In genomic region chr2:181219538-181220216, GRCm38 (mm10) we compare ENCODE assay signal across 8 mouse cellular contexts. TPM values are rescaled to one million over a fixed set of nuclear protein-coding genes. Genes with fewer than 3 reads are reported as not detected.
DNase-seq lines count a peak whose midpoint lies in the region; ATAC-seq and TF ChIP-seq lines count a peak whose summit lies in the region.

Gene Fndc11, plus strand, starts transcription at chr2:181220013.

- peak; percentile 89 for DNase-seq in adrenal gland, postnatal 14 days
- peak; percentile 77 to 81 for DNase-seq in heart, adult 9 months (ENCODE audit: low spot score in 2 of 2)
- DNase-seq in kidney, adult 2 months: peak; percentile 91
- peak; percentile 88 for DNase-seq in limb, embryonic 10.5 days (ENCODE audit: low spot score)
- peak; percentile 93 for DNase-seq in midbrain, embryonic 11.5 days (ENCODE audit: low spot score, missing footprints)
- DNase-seq in adipocyte (ENCODE audit: low spot score): no peak

- H3K9ac ChIP-seq in embryonic facial prominence, embryonic 12.5 days: peak within 1 kb of the TSS; percentile 19
- H3K9ac ChIP-seq in midbrain, embryonic 11.5 days (ENCODE audit: low read length): peak within 1 kb of the TSS; percentile 28; the same call in 1 of the 2 replicates

- ATAC-seq in embryonic facial prominence, embryonic 12.5 days (ENCODE audit: insufficient number of reproducible peaks, insufficient read depth, low FRiP score, low TSS enrichment): peak; percentile 92
- ATAC-seq in midbrain, embryonic 11.5 days (ENCODE audit: low FRiP score): peak; percentile 90

- no peak for TF ChIP-seq POLR2A in kidney, adult 2 months (IDR thresholded peaks at IDR 0.05; ENCODE audit: low read depth, low read length)
- TF ChIP-seq POLR2A in small intestine, adult 2 months (IDR thresholded peaks at IDR 0.05; ENCODE audit: low read depth, low read length): no peak

- H3K4me1 ChIP-seq in embryonic facial prominence, embryonic 12.5 days: peaks cover 8% of the 10 kb centered on the region
- H3K4me1 ChIP-seq in kidney, adult 2 months (ENCODE audit: control insufficient read depth, insufficient read depth, low read length): peaks cover 4% of the 10 kb centered on the region; the same call in 1 of the 2 replicates
- H3K4me1 ChIP-seq in limb, embryonic 10.5 days: peaks cover 28% of the 10 kb centered on the region
- H3K4me1 ChIP-seq in midbrain, embryonic 11.5 days (ENCODE audit: control insufficient read depth, insufficient read depth, low read length): peaks cover 9% of the 10 kb centered on the region
- peaks cover 9% of the 10 kb centered on the region; the same call in 1 of the 2 replicates for H3K4me1 ChIP-seq in small intestine, adult 2 months (ENCODE audit: control insufficient read depth, insufficient read depth, insufficient read length, low read length)

- H3K4me2 ChIP-seq in embryonic facial prominence, embryonic 12.5 days (replicated peaks): peak within 1 kb of the TSS; percentile 63
- peak within 1 kb of the TSS; percentile 51 for H3K4me2 ChIP-seq in midbrain, embryonic 11.5 days

- no peaks in the 10 kb centered on the region for H3K36me3 ChIP-seq in embryonic facial prominence, embryonic 12.5 days
- H3K36me3 ChIP-seq in kidney, adult 2 months (ENCODE audit: control insufficient read depth, insufficient read depth, low read length): no peaks in the 10 kb centered on the region
- no peaks in the 10 kb centered on the region for H3K36me3 ChIP-seq in limb, embryonic 10.5 days
- no peaks in the 10 kb centered on the region for H3K36me3 ChIP-seq in midbrain, embryonic 11.5 days (ENCODE audit: control insufficient read depth, insufficient read depth, low read length)
- H3K36me3 ChIP-seq in small intestine, adult 2 months (ENCODE audit: control insufficient read depth, insufficient read depth, low read length): no peaks in the 10 kb centered on the region

- no peaks in the 10 kb centered on the region for H3K9me3 ChIP-seq in embryonic facial prominence, embryonic 12.5 days
- H3K9me3 ChIP-seq in limb, embryonic 10.5 days (replicated peaks): no peaks in the 10 kb centered on the region
- no peaks in the 10 kb centered on the region for H3K9me3 ChIP-seq in midbrain, embryonic 11.5 days (ENCODE audit: control insufficient read depth, low read length)

- H3K4me3 ChIP-seq in embryonic facial prominence, embryonic 12.5 days: peak within 1 kb of the TSS; percentile 32
- H3K4me3 ChIP-seq in kidney, adult 2 months (ENCODE audit: insufficient read depth, low read depth, low read length): peak within 1 kb of the TSS; percentile 35
- H3K4me3 ChIP-seq in limb, embryonic 10.5 days: peak within 1 kb of the TSS; percentile 47
- H3K4me3 ChIP-seq in midbrain, embryonic 11.5 days (ENCODE audit: low read depth, low read length): peak within 1 kb of the TSS; percentile 30
- peak within 1 kb of the TSS; percentile 48 for H3K4me3 ChIP-seq in small intestine, adult 2 months (ENCODE audit: low read depth, low read length)

- no peak; the same call in 1 of the 2 replicates for TF ChIP-seq CTCF in kidney, adult 2 months (conservative IDR thresholded peaks at IDR 0.05; ENCODE audit: insufficient read depth, insufficient read length, low read depth, low read length)
- peak; percentile 28; the same call in 1 of the 2 replicates for TF ChIP-seq CTCF in small intestine, adult 2 months (IDR thresholded peaks at IDR 0.05; ENCODE audit: extremely low read depth, insufficient read length, insufficient replicate concordance, low read depth, low read length)

- H3K27ac ChIP-seq in embryonic facial prominence, embryonic 12.5 days: peak within 1 kb of the TSS; percentile 14; the same call in 1 of the 2 replicates
- peak within 1 kb of the TSS; percentile 34 for H3K27ac ChIP-seq in kidney, adult 2 months (ENCODE audit: insufficient read depth, low read depth, low read length)
- peak within 1 kb of the TSS; percentile 86 for H3K27ac ChIP-seq in limb, embryonic 10.5 days
- no peak within 1 kb of the TSS for H3K27ac ChIP-seq in midbrain, embryonic 11.5 days (ENCODE audit: low read depth, low read length)
- no peak within 1 kb of the TSS for H3K27ac ChIP-seq in small intestine, adult 2 months (ENCODE audit: insufficient read depth, low read depth, low read length)

- H3K27me3 ChIP-seq in embryonic facial prominence, embryonic 12.5 days: no peaks in the 10 kb centered on the region
- H3K27me3 ChIP-seq in kidney, adult 2 months (replicated peaks; ENCODE audit: control insufficient read depth, insufficient read depth, low read length): no peaks in the 10 kb centered on the region
- peaks cover 7% of the 10 kb centered on the region for H3K27me3 ChIP-seq in limb, embryonic 10.5 days (ENCODE audit: low read depth, poor library complexity, severe bottlenecking)
- no peaks in the 10 kb centered on the region for H3K27me3 ChIP-seq in midbrain, embryonic 11.5 days (ENCODE audit: control insufficient read depth, insufficient read depth, low read length)
- H3K27me3 ChIP-seq in small intestine, adult 2 months (ENCODE audit: control insufficient read depth, insufficient read depth, low read length): no peaks in the 10 kb centered on the region

- WGBS in embryonic facial prominence, embryonic 12.5 days: 2% methylated on average over 25 of the region's 25 CpGs
- 3% methylated on average over 25 of the region's 25 CpGs for WGBS in kidney, adult 2 months
- WGBS in limb, embryonic 10.5 days: 2% methylated on average over 25 of the region's 25 CpGs
- WGBS in midbrain, embryonic 11.5 days: 7% methylated on average over 25 of the region's 25 CpGs
- WGBS in small intestine, adult 2 months: 1% methylated on average over 25 of the region's 25 CpGs

RNA-seq across cellular contexts. Expression of gene Fndc11, which starts in this region (rescaled TPM):
- not detected in 2 replicates for total RNA-seq in adrenal gland, postnatal 14 days (2021)
- 0.14 and 0.39 TPM in 2 replicates for polyA plus RNA-seq in embryonic facial prominence, embryonic 12.5 days (2016; fragmentation: Nextera tagmentation; extraction: Ambion mirVana)
- 0.72 and 0.77 TPM in 2 replicates for polyA plus RNA-seq in kidney, adult 2 months (2012; rRNA removed)
- polyA plus RNA-seq in limb, embryonic 10.5 days (2016; fragmentation: Nextera tagmentation; extraction: Ambion mirVana): 0.34 and 0.73 TPM in 2 replicates
- 0.15 TPM in 2 replicates for polyA plus RNA-seq in midbrain, embryonic 11.5 days (2014; fragmentation: Nextera tagmentation; extraction: Ambion mirVana)
- 0.53 and 0.56 TPM in 2 replicates for polyA plus RNA-seq in small intestine, adult 2 months (2012; rRNA removed)

Comparison
In these comparisons a context has a peak if more than half of its experiments do, and no peak if none do; other contexts are left out.
1. Peak in DNase-seq in adrenal gland, postnatal 14 days; RNA of the gene not detected or under 1 TPM.
2. Peak in ATAC-seq, H3K4me3 ChIP-seq, H3K27ac ChIP-seq, H3K9ac ChIP-seq and H3K4me2 ChIP-seq in embryonic facial prominence, embryonic 12.5 days; RNA of the gene not detected or under 1 TPM.
3. Peak in DNase-seq, H3K4me3 ChIP-seq and H3K27ac ChIP-seq in kidney, adult 2 months; RNA of the gene not detected or under 1 TPM.
4. Peak in DNase-seq, H3K4me3 ChIP-seq and H3K27ac ChIP-seq in limb, embryonic 10.5 days; RNA of the gene not detected or under 1 TPM.
5. Peak in DNase-seq, ATAC-seq, H3K4me3 ChIP-seq, H3K9ac ChIP-seq and H3K4me2 ChIP-seq in midbrain, embryonic 11.5 days; RNA of the gene not detected or under 1 TPM.